Mouse (Mus musculus) limb, embryonic 12.5 days (tissue): ENCODE measurements around the gene Hoxd8. TPM values are rescaled to one million over a fixed set of nuclear protein-coding genes. Genes with fewer than 3 reads are reported as not detected.

Experiments used
- ATAC-seq: fragments of 200-750 bp; cut with Nextera tagmentation; 2 replicates; pipeline ENCODE4 v1.8.0; 2017; ENCODE audit warnings: low read depth, moderate TSS enrichment; ENCODE audit not compliant: insufficient number of reproducible peaks, insufficient read depth, low FRiP score, low TSS enrichment
- H3K27ac ChIP-seq: fragments of 300-500 bp; sonication (generic); 2 replicates; pipeline ENCODE4 v1.5.1; 2016; ENCODE audit warnings: mild to moderate bottlenecking, moderate library complexity
- H3K27me3 ChIP-seq: fragments of 300-500 bp; sonication (generic); 2 replicates; pipeline ENCODE4 v1.6.1; 2016; ENCODE audit warnings: mild to moderate bottlenecking, moderate library complexity
- H3K36me3 ChIP-seq: fragments of 300-500 bp; sonication (generic); 2 replicates; pipeline ENCODE4 v1.6.1; 2016; ENCODE audit warnings: mild to moderate bottlenecking, moderate library complexity
- H3K4me1 ChIP-seq: fragments of 300-500 bp; sonication (generic); replicated peaks from 2 replicates; pipeline ENCODE4 v1.6.1; 2016
- H3K4me2 ChIP-seq: fragments of 300-500 bp; sonication (generic); 2 replicates; pipeline ENCODE4 v1.6.1; 2016; ENCODE audit warnings: mild to moderate bottlenecking, moderate library complexity
- H3K4me3 ChIP-seq: fragments of 300-500 bp; sonication (generic); replicated peaks from 2 replicates; pipeline ENCODE4 v1.5.1; 2016; ENCODE audit warnings: mild to moderate bottlenecking
- H3K9ac ChIP-seq: fragments of 300-500 bp; sonication (generic); replicated peaks from 2 replicates; pipeline ENCODE4 v1.6.1; 2016; ENCODE audit warnings: mild to moderate bottlenecking, moderate library complexity
- H3K9me3 ChIP-seq: fragments of 300-500 bp; sonication (generic); 2 replicates; pipeline ENCODE4 v1.6.1; 2016; ENCODE audit warnings: mild to moderate bottlenecking, moderate library complexity
- WGBS: fragments of 180-500 bp; shearing (Covaris S2); methylation state at CpG from one replicate; pipeline ENCODE4 v1.1.7; 2016; 5-methylcytosine and 5-hydroxymethylcytosine counted together
- polyA plus RNA-seq: library from polyadenylated mRNA; unstranded; fragments of >200 nt; fragmentation: Nextera tagmentation; extraction: Ambion mirVana; gene quantifications from 2 replicates; pipeline ENCODE4 v1.2.1, GENCODE M21; 2016

The Hoxd8 gene
- polyA plus RNA-seq, 1 experiment from 2014 or later, result 7.5 TPM

- Histone ChIP-seq H3K4me3 (peak overlapping the region; percentile 66), H3K36me3 (peaks cover 22% of the 10 kb centered on the region), H3K27me3 (peaks cover 51% of the 10 kb centered on the region), H3K4me1 (peaks cover 63% of the 10 kb centered on the region), H3K9ac (peak overlapping the region; percentile 93), H3K4me2 (peak overlapping the region; percentile 92), H3K9me3 (no peaks in the 10 kb centered on the region), H3K27ac (peak overlapping the region; percentile 96)
- 8% methylated on average over 4 of the region's 4 CpGs for WGBS
- no peak for ATAC-seq
Observed at GRCm38 (mm10) chr2:74693432-74693827, 11.0 kb upstream of the Hoxd8 start.

DNA sequence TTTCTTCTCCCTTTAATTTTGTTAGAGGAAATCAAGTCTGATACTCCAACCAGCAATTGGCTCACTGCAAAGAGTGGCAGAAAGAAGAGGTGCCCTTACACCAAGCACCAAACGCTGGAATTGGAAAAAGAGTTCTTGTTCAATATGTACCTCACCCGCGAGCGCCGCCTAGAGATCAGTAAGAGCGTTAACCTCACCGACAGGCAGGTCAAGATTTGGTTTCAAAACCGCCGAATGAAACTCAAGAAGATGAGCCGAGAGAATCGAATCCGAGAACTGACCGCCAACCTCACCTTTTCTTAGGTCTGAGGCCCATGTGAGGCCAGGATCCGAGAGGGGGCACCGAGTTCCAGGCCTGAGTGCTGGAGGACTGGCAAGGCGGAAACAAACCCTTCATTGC is 10.3 kb upstream of the Hoxd8 start:
- H3K4me3 ChIP-seq, result peak overlapping the region; percentile 66
- no peaks in the 10 kb centered on the region for H3K9me3 ChIP-seq
- H3K27me3 ChIP-seq, result peaks cover 49% of the 10 kb centered on the region
- H3K9ac ChIP-seq, result peak overlapping the region; percentile 93
- WGBS, result 4% methylated on average over 16 of the region's 16 CpGs
- ATAC-seq, result no peak
- H3K4me2 ChIP-seq, result peak overlapping the region; percentile 92
- H3K4me1 ChIP-seq, result peaks cover 68% of the 10 kb centered on the region
- H3K27ac ChIP-seq, result peak overlapping the region; percentile 96
- H3K36me3 ChIP-seq, result peaks cover 22% of the 10 kb centered on the region

- peaks cover 59% of the 10 kb centered on the region for H3K27me3 ChIP-seq
- peak overlapping the region; percentile 92 for H3K4me2 ChIP-seq
- peaks cover 74% of the 10 kb centered on the region for H3K4me1 ChIP-seq
- H3K9me3 ChIP-seq, result no peaks in the 10 kb centered on the region
- peaks cover 22% of the 10 kb centered on the region for H3K36me3 ChIP-seq
- H3K4me3 ChIP-seq, result peak overlapping the region; percentile 66
- ATAC-seq, result no peak
- WGBS, result 11% methylated on average over 1 of the region's 1 CpGs
- H3K9ac ChIP-seq, result peak overlapping the region; percentile 93
- H3K27ac ChIP-seq, result peak overlapping the region; percentile 97; the same call in 1 of the 2 replicates
Observed at GRCm38 (mm10) chr2:74695383-74695782, 9.0 kb upstream of the Hoxd8 start.

GRCm38 (mm10) chr2:74695813-74696430 is 8.5 kb upstream of the Hoxd8 start:
- Histone ChIP-seq H3K27ac (peak overlapping the region; percentile 97), H3K4me2 (peak overlapping the region; percentile 92), H3K4me1 (peaks cover 79% of the 10 kb centered on the region), H3K4me3 (peak overlapping the region; percentile 66), H3K36me3 (peaks cover 22% of the 10 kb centered on the region), H3K9ac (peak overlapping the region; percentile 93), H3K27me3 (peaks cover 64% of the 10 kb centered on the region), H3K9me3 (no peaks in the 10 kb centered on the region)
- WGBS, result 2% methylated on average over 7 of the region's 7 CpGs
- ATAC-seq, result no peak

DNA sequence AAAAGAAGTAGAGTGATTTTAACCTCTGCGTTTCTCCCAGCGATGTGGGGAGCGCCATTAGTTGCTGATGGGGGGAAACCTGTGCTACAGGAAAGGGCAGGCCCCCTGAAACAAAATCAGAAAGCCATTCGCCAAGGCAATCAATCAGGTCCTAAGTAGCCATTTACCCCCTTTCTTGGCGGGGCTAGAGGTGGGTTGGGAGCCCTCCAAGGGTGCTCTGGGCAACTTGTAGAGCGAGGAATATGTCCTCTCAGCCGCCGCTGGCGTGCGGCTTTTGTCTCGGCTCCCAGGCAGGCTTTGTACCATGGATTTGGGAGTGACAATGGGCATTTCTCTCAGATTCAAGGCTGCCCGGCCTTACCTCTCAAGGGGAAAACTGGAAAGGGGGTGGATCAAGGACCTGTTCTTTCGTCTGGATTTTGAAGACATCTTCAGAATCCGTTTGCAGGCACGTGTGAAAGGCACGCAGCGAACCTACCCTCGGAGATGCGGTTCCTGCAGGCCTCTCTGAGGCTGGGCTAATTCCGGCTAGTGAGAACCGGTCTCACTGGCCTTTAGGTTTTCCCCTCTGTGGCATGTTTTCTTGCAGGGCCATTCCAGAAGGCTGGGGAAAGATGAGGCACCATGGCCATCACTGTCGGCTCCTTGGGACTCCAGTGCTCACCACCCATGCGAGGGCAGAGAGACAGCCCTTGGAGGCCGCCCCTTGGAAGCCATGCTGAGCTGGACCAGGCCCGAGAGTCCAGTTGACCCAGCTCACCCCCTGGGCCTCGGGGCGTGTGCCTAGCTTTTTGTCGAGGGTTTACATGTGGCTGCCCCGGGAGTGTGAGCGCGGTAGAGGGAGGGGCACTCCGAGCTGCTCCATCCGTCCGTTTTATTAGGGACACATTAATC is 7.7 kb upstream of the Hoxd8 start:
- Histone ChIP-seq H3K9ac (peak overlapping the region; percentile 93), H3K36me3 (peaks cover 22% of the 10 kb centered on the region), H3K4me3 (peak overlapping the region; percentile 66), H3K27ac (peak overlapping the region; percentile 97), H3K9me3 (no peaks in the 10 kb centered on the region), H3K27me3 (peaks cover 62% of the 10 kb centered on the region), H3K4me2 (peak overlapping the region; percentile 92), H3K4me1 (peaks cover 75% of the 10 kb centered on the region)
- WGBS, result 3% methylated on average over 34 of the region's 34 CpGs
- peak; percentile 16; the same call in 1 of the 2 replicates for ATAC-seq

DNA sequence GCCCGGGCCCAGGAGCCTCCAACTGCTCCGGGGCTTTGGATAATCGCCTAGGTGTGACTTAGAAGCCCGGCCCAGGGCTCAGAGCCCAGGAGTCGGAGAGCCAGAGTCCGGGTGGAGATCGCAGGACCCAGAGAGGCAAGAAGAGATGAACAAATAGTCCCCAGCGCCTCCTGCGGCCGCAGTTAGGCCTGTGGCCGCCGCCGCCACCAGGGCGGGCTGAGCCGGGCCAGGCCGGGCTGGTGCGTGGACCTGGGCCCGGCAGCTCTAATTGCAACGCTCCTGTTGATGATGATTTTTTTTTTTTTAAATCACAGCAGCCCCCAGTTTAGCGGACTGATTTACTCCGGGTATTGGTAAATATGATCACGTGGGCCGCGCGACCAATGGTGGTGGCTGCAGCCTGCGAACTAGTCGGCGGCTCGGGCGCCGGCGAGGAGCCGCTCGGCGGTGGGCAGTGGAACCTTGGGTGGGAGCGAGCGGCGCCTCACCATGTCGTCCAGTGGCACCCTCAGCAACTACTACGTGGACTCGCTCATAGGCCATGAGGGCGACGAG is 6.8 kb upstream of the Hoxd8 start, which contains the start of gene Hoxd9:
Hoxd9 (plus strand) TSS at position 161 of the 555 bp plus-strand sequence.
- peak; percentile 49; the same call in 1 of the 2 replicates for ATAC-seq
- peaks cover 68% of the 10 kb centered on the region for H3K4me1 ChIP-seq
- H3K36me3 ChIP-seq, result peaks cover 16% of the 10 kb centered on the region
- H3K27ac ChIP-seq, result peak within 1 kb of the TSS; percentile 97
- under 1% methylated on average over 43 of the region's 43 CpGs for WGBS
- peak within 1 kb of the TSS; percentile 93 for H3K9ac ChIP-seq
- peak within 1 kb of the TSS; percentile 66 for H3K4me3 ChIP-seq
- H3K4me2 ChIP-seq, result peak within 1 kb of the TSS; percentile 92
- H3K9me3 ChIP-seq, result no peaks in the 10 kb centered on the region
- peaks cover 56% of the 10 kb centered on the region for H3K27me3 ChIP-seq

- H3K9me3 ChIP-seq, result no peaks in the 10 kb centered on the region
- peak overlapping the region; percentile 92 for H3K4me2 ChIP-seq
- H3K36me3 ChIP-seq, result peaks cover 12% of the 10 kb centered on the region
- peak overlapping the region; percentile 97 for H3K27ac ChIP-seq
- peaks cover 60% of the 10 kb centered on the region for H3K4me1 ChIP-seq
- H3K27me3 ChIP-seq, result peaks cover 54% of the 10 kb centered on the region
- under 1% methylated on average over 67 of the region's 86 CpGs for WGBS
- peak overlapping the region; percentile 93 for H3K9ac ChIP-seq
- peak overlapping the region; percentile 66 for H3K4me3 ChIP-seq
- ATAC-seq, result peak; percentile 1; the same call in 1 of the 2 replicates
Observed at GRCm38 (mm10) chr2:74698201-74699052, 6.0 kb upstream of the Hoxd8 start.

GRCm38 (mm10) chr2:74699053-74699430 is 5.4 kb upstream of the Hoxd8 start:
- Histone ChIP-seq H3K9ac (peak overlapping the region; percentile 93), H3K4me1 (peaks cover 65% of the 10 kb centered on the region), H3K4me2 (peak overlapping the region; percentile 92), H3K4me3 (peak overlapping the region; percentile 66), H3K27me3 (peaks cover 60% of the 10 kb centered on the region), H3K36me3 (peaks cover 12% of the 10 kb centered on the region), H3K9me3 (no peaks in the 10 kb centered on the region), H3K27ac (peak overlapping the region; percentile 97)
- WGBS, result under 1% methylated on average over 17 of the region's 17 CpGs
- no peak for ATAC-seq

GRCm38 (mm10) chr2:74699664-74700545 is 4.5 kb upstream of the Hoxd8 start:
- ATAC-seq, result no peak
- Histone ChIP-seq H3K9me3 (no peaks in the 10 kb centered on the region), H3K4me1 (peaks cover 64% of the 10 kb centered on the region), H3K27me3 (peaks cover 67% of the 10 kb centered on the region), H3K4me3 (peak overlapping the region; percentile 66), H3K9ac (peak overlapping the region; percentile 93), H3K4me2 (peak overlapping the region; percentile 92), H3K27ac (peak overlapping the region; percentile 97), H3K36me3 (peaks cover 10% of the 10 kb centered on the region)
- WGBS, result 5% methylated on average over 23 of the region's 23 CpGs
